Mouse (Mus musculus) adrenal gland, postnatal 14 days (tissue): ENCODE results near the gene Spon1. TPM values are rescaled to one million over a fixed set of nuclear protein-coding genes. Genes with fewer than 3 reads are reported as not detected.

Experiments used
- DNase-seq: peaks from one replicate; pipeline ENCODE4 v3.0.0; 2021; ENCODE audit warnings: mixed read lengths
- total RNA-seq: library from RNA; stranded (reverse); gene quantifications from 2 replicates; pipeline ENCODE4 v1.2.3, GENCODE M21; 2021

The Spon1 gene
- total RNA-seq, 1 experiment from 2014 or later = 9.9 TPM

DNA sequence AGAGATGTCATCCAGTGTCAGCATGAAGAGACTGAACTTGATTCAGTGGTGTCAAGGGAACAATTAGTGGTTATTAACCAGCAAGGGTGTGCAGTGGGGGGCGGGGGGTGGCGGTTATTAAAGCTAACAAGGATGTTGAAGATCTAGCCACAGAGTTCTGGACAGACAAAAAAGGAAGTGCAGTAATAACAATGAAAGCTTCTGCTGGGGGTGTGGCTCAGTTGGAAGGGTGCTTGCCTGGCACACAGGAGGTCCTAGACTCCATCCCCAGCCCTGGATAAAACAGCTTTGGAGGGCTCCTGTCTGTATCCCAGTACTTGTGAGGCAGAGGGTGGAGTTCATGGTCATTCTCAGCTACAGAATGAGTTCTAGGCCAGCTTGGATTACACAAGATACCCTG is 77.4 kb downstream of the Spon1 start:
- DNase-seq = no peak

DNA sequence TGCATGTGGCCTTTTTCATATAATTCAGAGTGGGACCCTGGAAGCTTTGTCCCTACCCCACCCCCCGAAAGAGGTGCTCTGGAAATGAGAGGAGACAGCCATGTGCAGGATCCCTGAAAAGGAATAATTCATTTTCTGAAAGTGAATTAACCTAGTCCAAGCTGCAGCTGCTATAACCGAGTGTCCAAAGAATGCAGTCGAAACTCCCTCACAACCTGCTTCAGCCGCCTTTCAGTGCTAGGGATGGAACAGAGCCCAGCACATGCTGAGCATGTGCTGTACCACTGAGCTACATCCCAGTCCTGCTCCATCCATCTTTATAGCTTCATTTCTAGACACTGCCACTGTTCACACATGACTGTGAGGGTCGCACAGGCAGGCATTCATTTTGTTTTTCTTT is 79.4 kb downstream of the Spon1 start:
- DNase-seq = no peak

DNA sequence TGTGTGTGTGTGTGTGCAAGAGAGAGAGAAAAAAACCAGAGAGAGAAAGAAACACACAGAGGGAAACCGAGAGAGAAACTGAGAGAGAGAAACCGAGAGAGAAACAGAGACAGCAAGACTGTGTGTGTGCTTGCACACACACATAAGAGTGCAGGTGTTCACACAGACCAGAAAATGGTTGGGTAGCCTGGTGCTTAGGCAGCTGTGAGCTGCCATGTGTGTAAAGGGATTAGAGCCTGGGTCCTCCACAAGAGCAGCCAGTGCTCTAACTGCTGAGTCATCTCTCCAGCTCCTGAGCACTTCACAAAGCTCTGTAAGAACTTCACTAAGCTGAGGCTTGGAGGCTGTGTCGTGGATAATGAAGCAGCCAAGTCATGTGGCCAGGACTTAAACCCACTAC is 80.8 kb downstream of the Spon1 start:
- DNase-seq = no peak

DNA sequence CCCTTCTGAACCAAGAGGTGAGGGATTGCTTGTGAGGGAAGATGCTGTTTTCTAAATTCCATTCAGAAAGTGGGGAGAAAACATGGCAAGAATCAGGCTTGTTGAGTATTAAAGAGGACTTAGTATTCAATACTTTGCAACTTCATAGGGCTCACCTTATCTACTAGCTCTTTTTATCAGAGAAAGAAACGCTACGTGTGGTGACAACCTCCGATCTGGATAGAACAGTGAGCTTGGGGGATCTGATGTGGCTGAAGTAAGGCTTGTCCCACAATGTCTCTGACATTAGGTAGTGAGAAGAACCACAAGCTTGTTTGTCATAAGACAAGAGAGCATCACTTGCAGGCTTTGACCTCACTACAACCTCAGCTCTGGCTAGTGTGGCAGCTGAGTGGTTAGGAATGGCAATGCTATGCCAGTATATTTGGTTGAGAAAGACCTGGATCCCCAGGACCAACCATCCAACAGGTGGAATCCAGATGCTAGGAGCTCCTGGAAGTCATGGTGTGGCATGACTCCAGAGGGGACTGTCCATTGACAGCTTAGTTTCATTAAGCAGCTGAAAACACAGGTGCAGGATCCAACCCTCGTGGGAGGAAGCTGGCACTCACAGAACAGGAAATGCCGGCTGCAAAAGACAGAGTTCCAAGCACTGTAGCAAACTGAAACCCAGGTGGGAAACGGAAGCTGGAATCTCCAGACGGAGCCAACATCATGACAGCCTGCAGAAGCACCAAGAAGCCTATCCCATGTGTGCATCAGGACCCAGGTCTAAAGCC is 81.4 kb downstream of the Spon1 start:
- no peak for DNase-seq

DNA sequence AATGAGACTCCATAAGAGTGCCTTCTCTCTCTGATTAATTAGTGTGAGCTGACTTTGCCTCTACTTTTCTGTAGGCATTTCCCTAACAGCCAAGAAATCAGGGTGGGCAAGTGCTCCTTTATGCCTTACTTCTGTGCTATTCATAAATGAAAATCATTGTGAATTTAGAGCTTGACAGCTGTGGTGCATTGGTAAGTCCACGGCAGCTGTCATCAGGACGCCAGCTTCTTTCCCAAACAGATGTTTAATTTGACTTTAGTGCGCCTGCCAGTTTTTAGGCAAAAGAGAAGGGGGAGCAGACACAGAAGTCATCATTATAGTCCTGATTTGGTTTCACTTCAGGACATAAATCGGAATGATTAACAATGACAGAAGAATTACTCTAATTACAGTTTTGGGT is 84.6 kb downstream of the Spon1 start:
- DNase-seq = no peak

DNA sequence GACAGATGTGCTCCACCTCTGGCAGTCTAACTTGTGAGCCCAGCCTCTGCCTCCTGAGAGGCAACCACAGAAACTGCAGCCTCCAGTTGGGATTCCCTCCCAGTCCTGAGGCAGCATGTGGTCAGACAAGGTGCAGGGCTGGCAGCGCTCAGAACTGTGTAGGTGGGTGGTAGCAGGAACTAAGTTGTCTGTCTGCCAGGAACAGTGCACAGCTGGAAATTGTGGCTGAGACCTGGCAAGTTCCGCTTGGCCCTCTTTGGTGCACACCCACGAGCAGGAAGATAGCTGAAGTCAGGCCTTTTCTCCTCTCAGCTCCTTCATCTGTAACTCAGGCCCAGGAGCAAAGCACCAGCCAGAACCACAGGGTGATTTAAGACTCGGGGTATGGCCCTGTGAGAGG is 89.6 kb downstream of the Spon1 start:
- DNase-seq = no peak

DNA sequence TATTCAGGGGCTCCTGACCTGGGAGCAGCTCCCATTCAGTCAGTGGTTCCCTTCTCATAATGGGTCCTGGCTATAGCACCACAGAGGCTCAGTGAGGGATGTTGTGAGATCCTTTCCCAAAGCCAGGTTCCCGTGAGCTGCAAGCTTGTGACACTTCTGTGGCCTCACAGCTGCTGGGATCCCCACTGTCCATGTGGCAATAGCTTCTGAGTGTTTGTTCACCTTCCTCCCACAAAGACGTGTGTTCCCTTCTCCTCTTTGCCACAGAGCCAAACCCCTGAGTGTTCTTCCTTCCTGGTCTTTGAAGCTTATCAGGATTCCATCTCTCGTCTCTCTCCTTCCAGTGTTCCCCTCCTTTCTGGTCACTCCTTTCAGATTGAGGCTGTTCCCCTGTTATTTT is 90.3 kb downstream of the Spon1 start:
- no peak for DNase-seq

DNA sequence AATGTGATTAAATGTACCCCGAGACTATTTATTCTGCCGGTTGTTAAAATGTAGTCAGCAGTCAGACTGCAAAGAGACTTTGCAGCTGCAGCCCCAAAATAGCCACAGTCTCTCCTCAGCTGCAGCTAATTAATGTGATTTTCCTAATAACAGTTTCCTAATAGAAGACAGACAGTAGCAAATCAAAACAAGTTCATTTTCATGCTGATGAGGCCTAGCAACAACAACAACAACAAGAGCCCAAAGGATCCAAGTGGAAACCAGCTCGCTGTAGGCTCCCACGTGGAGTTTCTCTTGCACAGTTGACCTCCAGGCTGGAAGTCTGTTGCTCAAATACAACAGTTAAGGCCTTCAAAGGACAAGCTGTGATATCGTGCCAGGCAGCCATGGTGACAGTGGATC is 93.7 kb downstream of the Spon1 start:
- DNase-seq = no peak

DNA sequence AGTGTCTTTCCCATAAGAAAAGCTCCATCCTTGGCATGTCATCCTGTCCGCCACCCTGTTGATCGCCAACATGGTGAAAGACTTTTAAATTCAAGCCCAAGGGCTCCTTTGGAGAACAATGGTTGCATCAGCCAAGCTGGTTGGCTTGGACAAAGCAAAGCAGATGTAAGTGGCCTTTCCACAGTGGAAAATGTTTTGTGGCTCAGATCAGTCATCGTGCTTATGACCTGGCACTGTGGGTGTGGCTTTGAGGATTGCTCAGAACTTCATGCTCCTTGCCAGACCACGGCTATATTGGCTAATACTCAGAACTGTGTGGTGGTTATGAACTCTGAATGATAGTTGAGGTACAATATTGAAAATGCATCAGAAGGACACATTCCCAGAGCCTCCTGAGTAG is 96.2 kb downstream of the Spon1 start:
- peak; percentile 35 for DNase-seq

DNA sequence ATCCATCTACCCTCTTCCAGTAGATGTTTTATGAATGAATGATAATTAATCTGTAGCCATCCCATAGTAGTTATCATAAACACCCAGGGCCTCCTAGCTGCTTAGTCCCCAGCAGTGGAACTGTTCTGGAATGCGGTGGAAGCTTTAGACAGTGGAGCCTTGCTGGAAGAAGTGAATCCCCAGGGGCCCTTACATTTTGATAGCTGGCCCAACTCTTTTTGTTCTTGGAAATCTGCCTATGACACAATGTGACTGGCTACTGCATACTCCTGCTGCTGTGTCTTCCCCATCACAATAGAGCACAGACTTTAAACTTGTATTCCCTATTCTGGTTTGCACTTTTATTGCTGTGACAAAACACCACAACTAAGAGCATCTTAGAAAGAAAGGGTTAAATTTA is 107.0 kb downstream of the Spon1 start:
- DNase-seq = no peak

DNA sequence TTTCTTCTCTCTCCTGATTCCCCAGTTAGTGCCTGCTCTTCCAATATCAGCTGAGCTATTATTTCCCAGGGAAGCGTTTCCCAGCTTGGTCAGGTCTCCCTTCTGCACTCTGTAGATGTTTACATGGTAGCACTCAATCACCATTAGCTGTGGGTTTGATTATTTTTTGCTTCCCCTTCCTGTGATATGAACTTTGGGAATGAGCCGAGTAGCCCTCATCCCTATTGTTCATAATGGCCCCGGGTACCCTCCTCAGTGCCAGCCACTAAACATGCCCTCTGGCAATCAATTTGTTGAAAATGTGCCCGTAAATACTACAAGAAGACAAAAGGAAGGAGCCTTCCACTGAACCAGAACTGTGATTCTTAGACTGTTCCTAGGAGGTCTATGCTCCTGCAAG is 111.7 kb downstream of the Spon1 start:
- no peak for DNase-seq

DNA sequence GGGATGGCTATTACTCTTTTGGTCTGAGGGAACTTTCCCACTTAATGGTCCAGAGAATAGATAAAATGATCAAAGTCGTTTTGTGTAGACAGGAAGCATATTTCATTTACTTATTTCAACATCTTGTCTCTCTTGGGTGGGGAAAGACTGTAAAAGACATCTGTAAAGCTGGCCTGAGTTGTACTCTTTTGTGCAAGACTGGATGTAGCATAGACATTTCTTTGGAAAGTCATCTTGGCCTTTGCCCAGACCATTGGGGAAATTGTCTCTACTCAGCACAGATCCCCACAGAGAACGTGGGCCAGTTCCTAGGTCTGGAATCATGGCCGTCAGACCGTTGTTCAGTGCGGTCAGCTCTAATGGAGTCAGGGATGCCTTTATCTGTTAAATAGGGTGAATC is 112.1 kb downstream of the Spon1 start:
- no peak for DNase-seq

DNA sequence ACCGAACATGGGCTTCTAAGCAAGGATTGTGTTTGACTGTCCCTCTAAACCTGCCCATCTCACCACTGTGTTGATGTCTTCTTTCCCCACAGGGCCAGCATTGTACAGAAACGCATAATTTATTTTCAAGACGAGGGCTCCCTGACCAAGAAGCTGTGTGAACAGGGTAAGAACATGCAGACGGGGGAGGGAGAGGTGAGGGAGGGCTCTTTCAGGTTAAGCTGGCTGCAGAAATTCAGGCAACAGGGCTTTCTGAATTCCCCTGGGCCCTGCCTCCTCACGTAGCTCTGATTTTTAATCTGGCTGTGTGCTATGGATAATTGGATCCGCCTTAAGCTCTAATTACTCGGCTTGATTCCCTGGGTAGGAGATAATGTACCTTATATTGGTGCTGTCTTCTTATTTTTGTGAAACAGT is 113.3 kb downstream of the Spon1 start:
- no peak for DNase-seq

DNA sequence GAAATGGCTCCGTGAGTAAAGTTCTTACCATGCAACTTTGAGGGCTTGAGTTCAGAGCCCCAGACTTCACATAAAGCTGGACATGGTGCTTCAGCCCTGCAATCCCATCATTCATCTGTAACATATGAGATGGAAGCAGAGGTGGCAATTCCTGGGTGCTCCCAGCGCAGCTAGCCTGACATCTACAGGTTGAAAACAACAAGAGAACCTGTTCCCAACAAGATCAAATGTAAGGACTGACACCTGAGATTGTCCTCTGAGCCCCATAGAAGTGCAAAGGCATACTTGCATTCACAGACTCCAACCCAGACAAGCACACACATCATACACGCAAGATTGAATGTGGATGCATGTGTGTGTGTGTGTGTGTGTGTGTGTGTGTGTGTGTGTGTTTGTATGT is 114.2 kb downstream of the Spon1 start:
- DNase-seq = no peak

DNA sequence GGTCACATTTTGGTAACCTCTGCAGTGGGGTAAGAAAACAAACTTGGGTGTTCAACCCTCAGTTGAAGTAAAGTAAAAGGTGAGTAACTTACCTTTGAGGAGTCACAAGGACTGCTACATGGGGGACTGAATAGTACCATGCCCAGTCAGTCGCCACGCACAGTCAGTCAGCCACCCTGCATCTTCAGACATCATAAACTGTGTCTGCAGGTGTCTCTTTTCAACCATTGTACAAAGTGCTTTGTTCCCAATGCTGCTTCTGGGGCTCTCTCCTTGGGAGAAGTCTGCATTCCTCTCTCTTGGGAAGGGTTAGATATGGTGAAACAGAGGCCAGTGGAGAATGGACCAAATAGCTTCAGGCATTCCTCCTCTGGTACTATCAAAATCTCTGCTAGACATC is 125.0 kb downstream of the Spon1 start:
- DNase-seq = no peak

DNA sequence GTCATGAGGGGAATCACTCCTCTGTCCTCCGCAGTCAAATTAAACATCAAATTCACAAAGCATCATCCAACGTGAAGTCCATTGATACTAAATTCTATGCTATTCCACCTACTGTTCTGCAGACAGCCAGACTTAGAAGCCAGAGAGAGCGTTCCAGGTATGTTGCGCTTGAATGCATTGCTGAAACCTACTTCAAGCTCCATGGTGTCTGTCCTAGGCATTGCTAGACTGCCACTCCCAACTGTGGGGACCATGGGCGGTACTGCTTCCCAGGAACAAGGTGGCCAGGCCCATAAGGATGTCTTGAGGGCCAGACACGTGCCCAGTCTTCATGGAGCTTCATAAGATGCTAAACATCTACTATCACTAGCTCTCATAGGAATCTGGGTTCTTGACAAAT is 125.7 kb downstream of the Spon1 start:
- no peak for DNase-seq

DNA sequence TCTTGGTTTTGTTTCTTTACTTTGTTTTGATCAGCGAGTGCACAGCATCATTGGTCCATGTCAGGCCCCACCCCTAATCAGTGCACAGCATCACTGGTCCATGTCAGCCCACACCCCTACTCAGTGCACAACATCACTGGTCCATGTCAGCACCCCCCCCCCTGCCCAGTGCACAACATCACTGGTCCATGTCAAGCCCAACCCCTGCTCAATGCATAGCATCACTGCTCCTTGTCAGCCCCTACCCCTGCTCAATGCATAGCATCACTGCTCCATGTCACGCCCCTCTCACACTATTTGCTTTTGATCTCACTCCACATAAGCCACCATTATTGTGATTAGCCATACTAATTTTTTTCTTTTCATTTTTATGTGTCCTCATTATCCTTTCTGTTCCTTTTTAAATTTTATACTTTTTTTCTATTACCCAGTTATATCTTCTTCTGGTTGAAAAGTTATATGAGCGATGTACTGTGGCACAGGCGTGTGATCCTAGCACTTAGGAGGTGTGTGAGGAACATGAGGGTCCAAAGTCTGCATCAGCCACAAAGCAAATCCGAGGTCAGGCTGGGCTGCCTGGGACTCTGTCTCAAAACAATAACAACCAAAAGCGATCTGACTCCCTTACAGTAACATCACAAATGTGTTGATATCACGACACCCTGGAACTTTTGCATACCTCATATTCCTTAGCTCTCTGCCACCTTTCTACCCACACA is 128.3 kb downstream of the Spon1 start:
- no peak for DNase-seq

DNA sequence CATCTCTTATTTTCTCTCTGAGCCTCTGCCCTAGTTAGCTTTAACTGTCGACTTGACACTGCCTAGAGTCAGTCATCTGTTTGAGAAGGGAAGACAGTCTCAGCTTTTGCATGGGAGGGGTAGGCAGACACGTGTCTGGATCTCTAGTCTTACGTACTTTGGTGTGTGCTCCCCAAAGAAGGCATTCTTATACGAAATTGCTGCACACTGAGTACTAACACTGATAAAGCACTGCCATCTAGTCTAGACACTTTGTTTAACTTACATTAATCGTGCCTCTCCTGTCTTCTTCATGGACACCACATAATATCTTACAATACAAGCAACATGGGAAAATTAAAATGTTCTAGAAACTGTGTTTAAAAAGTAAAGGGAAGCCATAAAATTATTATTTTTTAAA is 129.5 kb downstream of the Spon1 start:
- no peak for DNase-seq

DNA sequence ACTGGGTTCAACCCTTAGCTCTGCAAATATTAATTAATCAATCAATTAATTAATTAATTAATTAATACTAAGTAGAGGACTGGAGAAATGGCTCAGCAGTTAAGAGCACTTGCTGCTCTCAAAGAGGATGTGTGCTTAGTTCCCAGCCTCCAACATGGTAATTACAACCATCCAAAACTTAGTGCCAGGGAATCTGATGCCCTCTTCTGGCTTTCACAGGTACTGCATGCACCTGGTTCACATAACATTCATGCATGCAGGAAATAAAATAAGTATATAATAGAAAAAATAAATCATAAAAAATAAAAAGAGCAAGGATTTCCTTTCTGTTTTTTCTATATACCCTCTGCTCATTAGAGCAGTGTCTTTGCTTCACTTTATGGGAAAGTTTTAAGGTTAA is 132.6 kb downstream of the Spon1 start:
- no peak for DNase-seq

DNA sequence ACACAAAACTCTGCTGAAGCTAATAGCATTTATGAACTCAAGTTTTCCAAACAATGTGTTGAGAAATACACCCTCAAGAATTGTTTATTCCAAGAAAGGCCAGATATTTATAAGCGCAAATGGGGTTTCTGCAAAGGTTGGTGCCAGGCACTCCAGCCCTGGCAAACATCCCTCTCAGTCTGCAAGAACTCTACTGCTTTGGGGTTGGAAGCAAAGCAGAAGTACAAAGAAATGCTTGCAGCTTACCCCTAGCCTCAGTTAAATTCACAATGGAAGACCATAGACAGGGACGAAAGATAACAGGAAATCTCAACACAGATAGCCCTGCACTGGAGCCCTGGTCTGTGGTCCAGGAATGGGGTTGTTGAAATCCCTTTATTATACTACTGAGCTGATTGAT is 135.7 kb downstream of the Spon1 start:
- DNase-seq = peak; percentile 22

DNA sequence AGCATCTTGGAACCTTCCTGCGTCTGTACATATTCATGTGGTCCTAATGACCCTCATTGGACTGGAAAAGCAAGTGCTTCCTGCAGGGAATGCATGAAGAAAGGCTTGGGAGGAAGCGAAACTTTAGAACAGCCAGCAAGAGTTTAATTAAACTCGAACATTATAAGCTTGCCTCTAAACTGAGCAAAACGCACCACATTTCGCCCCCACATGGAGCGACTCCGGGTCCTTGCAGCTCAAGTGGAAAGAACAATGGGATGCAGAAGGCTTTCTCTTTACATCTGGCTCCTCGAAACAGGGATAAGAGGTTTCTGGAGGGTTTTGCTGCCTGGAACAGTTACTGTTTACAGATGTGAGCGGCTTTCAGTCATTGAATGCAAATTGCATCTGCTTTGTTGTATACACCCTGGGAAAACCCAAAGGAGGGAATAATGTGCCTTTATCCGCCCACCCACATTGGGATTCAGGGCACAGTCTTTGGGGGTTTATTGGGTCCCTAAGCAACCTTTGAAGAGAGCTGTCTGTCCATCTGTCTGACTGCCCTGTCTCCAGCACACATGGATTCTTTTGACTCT is 136.2 kb downstream of the Spon1 start:
- no peak for DNase-seq

DNA sequence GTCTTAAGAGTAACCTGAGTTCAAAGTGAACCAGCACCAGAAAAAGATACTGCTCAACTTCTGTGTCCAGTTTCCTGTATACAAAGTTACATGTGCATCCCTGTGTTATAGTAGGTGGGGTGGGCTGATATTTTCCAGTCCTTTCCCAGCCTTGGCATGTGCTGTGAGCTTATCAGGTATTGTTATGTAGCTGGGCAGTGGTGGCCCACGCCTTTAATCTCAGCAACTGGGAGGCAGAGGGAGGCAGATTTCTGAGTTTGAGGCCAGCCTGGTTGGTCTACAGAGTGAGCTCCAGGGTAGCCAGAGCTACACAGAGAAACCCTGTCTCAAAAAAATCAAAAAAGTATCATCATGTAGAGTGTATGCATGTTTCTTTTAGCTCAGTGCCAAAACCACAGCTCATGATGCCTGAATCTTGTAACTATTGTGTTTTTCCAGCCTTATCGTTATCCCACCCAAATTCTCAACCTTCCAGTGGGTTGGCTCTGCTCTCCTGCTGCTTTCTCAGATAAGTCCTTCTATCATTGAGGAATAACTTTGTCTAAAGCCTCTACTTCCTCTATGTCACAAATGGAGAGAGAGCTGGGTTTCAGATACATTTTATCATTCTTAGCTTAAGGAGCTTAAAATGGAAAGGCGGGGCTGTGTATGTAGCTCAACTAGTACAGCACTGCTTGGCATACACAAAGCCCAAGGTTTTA is 137.5 kb downstream of the Spon1 start:
- no peak for DNase-seq

DNA sequence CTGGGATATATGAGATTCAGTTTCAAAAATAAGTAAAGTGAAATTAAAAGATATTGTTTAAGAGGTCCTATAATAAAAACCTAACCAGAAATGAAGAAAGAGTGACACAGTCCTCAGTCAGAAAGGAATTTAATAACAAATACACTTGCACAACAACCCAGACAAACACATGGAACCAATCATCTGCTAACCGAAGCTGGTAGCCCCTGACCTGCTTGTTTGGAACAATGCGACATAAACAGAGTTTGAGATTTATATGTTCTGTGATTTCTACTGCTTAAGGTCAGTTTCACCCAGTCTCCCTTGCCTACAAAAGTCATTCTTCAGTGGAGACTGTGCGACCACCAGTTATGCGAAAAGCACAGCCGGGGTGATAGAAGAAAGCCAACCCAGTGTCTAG is 138.1 kb downstream of the Spon1 start:
- DNase-seq = no peak
